Mouse (Mus musculus): ENCODE measurements around the gene Brd3.

DNA sequence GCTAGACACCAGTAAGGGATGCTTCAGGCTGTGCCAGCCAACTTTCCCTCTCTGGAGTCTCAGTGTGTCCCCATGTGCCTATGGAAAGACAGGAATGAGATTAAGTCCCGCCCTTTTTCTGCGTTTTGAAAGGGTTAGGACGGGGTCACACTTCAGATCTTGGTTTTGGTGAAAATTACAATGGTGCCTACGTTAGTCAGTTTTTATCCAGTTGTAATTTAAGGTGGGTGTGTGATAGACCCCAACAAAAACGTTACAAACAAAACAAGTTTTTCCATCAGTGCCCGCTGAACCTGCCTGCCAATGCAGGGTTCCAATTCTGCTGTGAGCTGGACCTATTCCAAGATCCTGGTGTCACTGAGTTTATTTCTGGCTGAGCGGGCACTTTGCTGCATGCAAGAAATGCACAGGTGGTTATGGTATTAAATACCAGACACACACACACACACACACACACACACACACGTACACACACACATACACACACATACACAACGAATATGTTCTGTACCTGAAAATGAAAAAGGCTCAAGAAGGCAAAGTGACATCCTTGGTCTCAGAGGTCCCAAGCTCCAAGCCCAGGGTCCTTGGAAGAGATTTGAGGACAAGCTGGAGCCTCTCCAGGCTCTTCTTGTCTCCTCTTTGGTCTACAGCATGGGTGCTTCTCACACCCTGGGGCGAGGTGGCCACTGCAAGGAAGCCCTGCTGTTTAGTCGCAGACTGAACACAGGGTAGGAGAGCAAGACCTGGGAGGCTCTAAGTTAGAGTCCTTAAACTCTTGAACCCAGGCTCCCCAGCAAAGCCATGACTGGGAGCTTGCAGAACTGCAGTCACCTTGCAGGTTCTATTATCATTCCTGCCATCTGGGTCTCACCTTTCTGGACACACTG is 30.9 kb downstream of the Brd3 start:
- TF ChIP-seq EP300 (IDR thresholded peaks at IDR 0.05; ENCODE audit: low read depth in 1 of 2, low read length in 2 of 2), result no peak
- TF ChIP-seq CTCF (IDR thresholded peaks at IDR 0.05 in 2 of 3, conservative IDR thresholded peaks at IDR 0.05 in 1 of 3; ENCODE audit: control insufficient read depth in 1 of 3, insufficient read depth in 1 of 3, low read depth in 2 of 3, low read length in 3 of 3, poor library complexity in 1 of 3, severe bottlenecking in 1 of 3), result no peak
- no peak for TF ChIP-seq USF1 (IDR thresholded peaks at IDR 0.05; ENCODE audit: low read depth, low read length)
- TF ChIP-seq ZNF384 (IDR thresholded peaks at IDR 0.05; ENCODE audit: low read depth, low read length), result no peak
- no peak for TF ChIP-seq USF2 (IDR thresholded peaks at IDR 0.05; ENCODE audit: borderline replicate concordance in 1 of 2, insufficient read depth in 1 of 2, low read depth in 1 of 2, low read length in 2 of 2)
- no peak for TF ChIP-seq ELF1 (IDR thresholded peaks at IDR 0.05; ENCODE audit: low read depth, low read length)
- TF ChIP-seq CHD2 (IDR thresholded peaks at IDR 0.05; ENCODE audit: low read length), result no peak
- 0 out of 2 replicates have a peak, but pooled peaks have one; percentile 42 for TF ChIP-seq E2F4 (IDR thresholded peaks at IDR 0.05; ENCODE audit: borderline replicate concordance, low read depth, low read length)

All from MEL (cell line).